Mouse (Mus musculus): Measurements from ENCODE around the gene Ccdc90b. TPM values are rescaled to one million over a fixed set of nuclear protein-coding genes. Genes with fewer than 3 reads are reported as not detected.

Gene Ccdc90b
- total and polyA plus RNA-seq, 3 experiments, result 12.3 to 40.3 (median 36.3) TPM

DNA sequence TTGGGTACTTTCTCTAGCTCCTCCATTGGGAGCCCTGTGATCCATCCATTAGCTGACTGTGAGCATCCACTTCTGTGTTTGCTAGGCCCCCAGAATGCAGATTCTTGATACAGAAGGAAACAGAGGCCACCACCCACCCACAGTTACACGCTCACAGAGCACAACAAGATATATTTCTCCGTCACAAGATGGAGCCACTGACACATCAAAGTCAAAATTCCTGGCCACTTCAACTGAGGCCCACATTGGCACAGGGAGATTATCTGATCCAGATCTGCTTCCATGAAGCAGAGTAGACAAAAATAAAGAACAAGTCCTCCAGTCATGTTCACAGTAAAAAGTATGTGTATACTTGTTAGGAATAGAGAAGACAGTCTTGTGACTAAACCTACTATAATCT, 69.2 kb downstream of the Ccdc90b start:
- Histone ChIP-seq H3K4me1 (ENCODE audit: control insufficient read depth, insufficient read depth, low read length) (no peaks in the 10 kb centered on the region), H3K4me3 (no peak overlapping the region), H3K36me3 (ENCODE audit: control insufficient read depth, insufficient read depth, low read length) (no peaks in the 10 kb centered on the region), H3K9ac (ENCODE audit: low read depth, low read length) (no peak overlapping the region), H3K27me3 (ENCODE audit: control insufficient read depth, insufficient read depth, low read length) (no peaks in the 10 kb centered on the region), H3K27ac (no peak overlapping the region), H3K79me2 (replicated peaks; ENCODE audit: control insufficient read depth, insufficient read depth, low read length) (no peaks in the 10 kb centered on the region)
- no peak for TF ChIP-seq POLR2A (IDR thresholded peaks at IDR 0.05; ENCODE audit: insufficient read depth, low read depth, low read length)
- TF ChIP-seq CTCF (IDR thresholded peaks at IDR 0.05), result peak; percentile 64
- TF ChIP-seq EP300 (IDR thresholded peaks at IDR 0.05; ENCODE audit: insufficient read depth, low read depth, low read length), result no peak
- 26% methylated on average over 2 of the region's 2 CpGs for WGBS
- no peak for DNase-seq
- intact Hi-C loops (cut with DNase I), result loop anchor here (2.0 to 10.0 kb wide), 3 partner anchors 199 to 335 kb away; no protein-coding TSS in a partner anchor

Other genes with a start within 250 kb of the Ccdc90b start
- gene Ankrd42, start 76.0 kb downstream of the Ccdc90b start, total RNA-seq (2021), result under 1 TPM; 0.73 to 0.84 TPM
- gene Ankrd42, start 76.0 kb downstream of the Ccdc90b start, polyA plus RNA-seq (2012; rRNA removed), result 0.29 and 0.49 TPM in 2 replicates
- gene Pcf11, start 108.8 kb downstream of the Ccdc90b start, total RNA-seq (2021), result 10 to 100 TPM; 22.4 to 25.0 TPM
- 8.7 and 11.9 TPM in 2 replicates for gene Pcf11, start 108.8 kb downstream of the Ccdc90b start, polyA plus RNA-seq (2012; rRNA removed)
- gene Rab30, start 180.5 kb downstream of the Ccdc90b start, total RNA-seq (2021), result 10 to 100 TPM; 10.8 to 22.5 TPM
- 2.8 and 6.9 TPM in 2 replicates for gene Rab30, start 180.5 kb downstream of the Ccdc90b start, polyA plus RNA-seq (2012; rRNA removed)

All from heart, adult 2 months (tissue).